Mouse (Mus musculus): ENCODE data around the gene Tymp.

Tymp gene

GRCm38 (mm10) chr15:89323656-89324055, 53.2 kb downstream of the Tymp start:
- DNase-seq: no peak

- DNase-seq: no peak
Measured at GRCm38 (mm10) chr15:89322670-89323522, 53.9 kb downstream of the Tymp start, which contains the start of gene Adm2. Adm2 (plus strand) TSS chr15:89322720.
